Comparison of ENCODE assay signal across 9 mouse cellular contexts in genomic region chr12:31191329-31191954, GRCm38 (mm10). TPM values are rescaled to one million over a fixed set of nuclear protein-coding genes. Genes with fewer than 3 reads are reported as not detected.
DNase-seq lines count a peak whose midpoint lies in the region; ATAC-seq and TF ChIP-seq lines count a peak whose summit lies in the region.
"Had no signal": no experiment of that assay in that cellular context is flagged by ENCODE, and none has a peak within 500 bp of the region (broad histone marks: within the 10 kb centered on the region; RNA-seq: fewer than 3 reads in every experiment).

No protein-coding gene starts in this region.

- peak; percentile 50 for ATAC-seq in midbrain, embryonic 13.5 days
- 0 out of 2 replicates have a peak, but pooled peaks have one; percentile 48 for ATAC-seq in forebrain, embryonic 15.5 days (replicated peaks)
- peak; percentile 63; the same call in 1 of the 2 replicates for ATAC-seq in hindbrain, embryonic 11.5 days (ENCODE audit: low FRiP score)
- ATAC-seq in lung, embryonic 14.5 days (ENCODE audit: insufficient read depth) = peak; percentile 99
- ATAC-seq in stomach, embryonic 15.5 days (ENCODE audit: insufficient read depth, low FRiP score, low read depth) = peak; percentile 87

- H3K9ac ChIP-seq in midbrain, embryonic 13.5 days (replicated peaks) = no peak overlapping the region
- H3K9ac ChIP-seq in forebrain, embryonic 15.5 days (replicated peaks) = no peak overlapping the region
- H3K9ac ChIP-seq in hindbrain, embryonic 11.5 days (ENCODE audit: low read depth, low read length) = no peak overlapping the region
- no peak overlapping the region for H3K9ac ChIP-seq in lung, embryonic 14.5 days
- H3K9ac ChIP-seq in stomach, embryonic 15.5 days = no peak overlapping the region

- H3K36me3 ChIP-seq in midbrain, embryonic 13.5 days = no peaks in the 10 kb centered on the region
- H3K36me3 ChIP-seq in midbrain, embryonic 10.5 days = no peaks in the 10 kb centered on the region
- H3K36me3 ChIP-seq in forebrain, embryonic 15.5 days = no peaks in the 10 kb centered on the region
- no peaks in the 10 kb centered on the region for H3K36me3 ChIP-seq in hindbrain, embryonic 11.5 days (ENCODE audit: control insufficient read depth, insufficient read depth, low read length)
- no peaks in the 10 kb centered on the region for H3K36me3 ChIP-seq in lung, embryonic 14.5 days (ENCODE audit: insufficient read depth)
- no peaks in the 10 kb centered on the region for H3K36me3 ChIP-seq in stomach, embryonic 15.5 days

- H3K4me3 ChIP-seq in midbrain, embryonic 13.5 days (replicated peaks) = no peak overlapping the region
- no peak overlapping the region for H3K4me3 ChIP-seq in midbrain, embryonic 10.5 days
- no peak overlapping the region for H3K4me3 ChIP-seq in forebrain, embryonic 15.5 days
- no peak overlapping the region for H3K4me3 ChIP-seq in hindbrain, embryonic 11.5 days (ENCODE audit: low read depth, low read length)
- no peak overlapping the region for H3K4me3 ChIP-seq in lung, embryonic 14.5 days (ENCODE audit: low read depth, low read length)
- no peak overlapping the region for H3K4me3 ChIP-seq in stomach, embryonic 15.5 days (replicated peaks)
- H3K4me3 ChIP-seq: myocyte had no signal

- no peaks in the 10 kb centered on the region for H3K9me3 ChIP-seq in midbrain, embryonic 13.5 days
- no peaks in the 10 kb centered on the region for H3K9me3 ChIP-seq in midbrain, embryonic 10.5 days (replicated peaks)
- H3K9me3 ChIP-seq in forebrain, embryonic 15.5 days = no peaks in the 10 kb centered on the region
- no peaks in the 10 kb centered on the region for H3K9me3 ChIP-seq in hindbrain, embryonic 11.5 days (ENCODE audit: control insufficient read depth, low read length)
- no peaks in the 10 kb centered on the region for H3K9me3 ChIP-seq in lung, embryonic 14.5 days (ENCODE audit: low read depth, low read length)
- H3K9me3 ChIP-seq in stomach, embryonic 15.5 days = no peaks in the 10 kb centered on the region

- no peaks in the 10 kb centered on the region for H3K27me3 ChIP-seq in midbrain, embryonic 13.5 days
- H3K27me3 ChIP-seq in midbrain, embryonic 10.5 days (ENCODE audit: low read depth, poor library complexity, severe bottlenecking) = no peaks in the 10 kb centered on the region
- no peaks in the 10 kb centered on the region for H3K27me3 ChIP-seq in forebrain, embryonic 15.5 days
- no peaks in the 10 kb centered on the region for H3K27me3 ChIP-seq in hindbrain, embryonic 11.5 days (ENCODE audit: control insufficient read depth, insufficient read depth, low read length)
- no peaks in the 10 kb centered on the region for H3K27me3 ChIP-seq in lung, embryonic 14.5 days (ENCODE audit: insufficient read depth, low read length)
- H3K27me3 ChIP-seq in stomach, embryonic 15.5 days (replicated peaks) = no peaks in the 10 kb centered on the region

- 27% methylated on average over 8 of the region's 8 CpGs for WGBS in midbrain, embryonic 13.5 days
- 45% methylated on average over 8 of the region's 8 CpGs for WGBS in midbrain, embryonic 10.5 days
- WGBS in forebrain, embryonic 15.5 days = 11% methylated on average over 8 of the region's 8 CpGs
- 16% methylated on average over 8 of the region's 8 CpGs for WGBS in hindbrain, embryonic 11.5 days
- WGBS in lung, embryonic 14.5 days = 18% methylated on average over 8 of the region's 8 CpGs
- WGBS in stomach, embryonic 15.5 days = 29% methylated on average over 8 of the region's 8 CpGs

- peaks cover 7% of the 10 kb centered on the region; the same call in 1 of the 2 replicates for H3K4me1 ChIP-seq in midbrain, embryonic 13.5 days (replicated peaks)
- peaks cover 7% of the 10 kb centered on the region for H3K4me1 ChIP-seq in midbrain, embryonic 10.5 days
- peaks cover 6% of the 10 kb centered on the region for H3K4me1 ChIP-seq in forebrain, embryonic 15.5 days
- H3K4me1 ChIP-seq in hindbrain, embryonic 11.5 days (replicated peaks; ENCODE audit: control insufficient read depth, insufficient read depth, low read length) = no peaks in the 10 kb centered on the region
- peaks cover 18% of the 10 kb centered on the region for H3K4me1 ChIP-seq in lung, embryonic 14.5 days (ENCODE audit: insufficient read depth)
- H3K4me1 ChIP-seq in stomach, embryonic 15.5 days = peaks cover 8% of the 10 kb centered on the region

- TF ChIP-seq CTCF in lung, embryonic 14.5 days (IDR thresholded peaks at IDR 0.05; ENCODE audit: low read depth) = no peak

- H3K27ac ChIP-seq in midbrain, embryonic 13.5 days = no peak overlapping the region
- H3K27ac ChIP-seq in midbrain, embryonic 10.5 days (replicated peaks) = no peak overlapping the region
- H3K27ac ChIP-seq in forebrain, embryonic 15.5 days (replicated peaks) = peak overlapping the region; percentile 1; the same call in 1 of the 2 replicates
- no peak overlapping the region for H3K27ac ChIP-seq in hindbrain, embryonic 11.5 days (ENCODE audit: low read depth, low read length)
- peak overlapping the region; percentile 86 for H3K27ac ChIP-seq in lung, embryonic 14.5 days (ENCODE audit: low read depth)
- peak overlapping the region; percentile 73 for H3K27ac ChIP-seq in stomach, embryonic 15.5 days

- H3K4me2 ChIP-seq in midbrain, embryonic 13.5 days (replicated peaks) = no peak overlapping the region
- no peak overlapping the region for H3K4me2 ChIP-seq in forebrain, embryonic 15.5 days (replicated peaks)
- H3K4me2 ChIP-seq in hindbrain, embryonic 11.5 days (replicated peaks; ENCODE audit: low read depth, low read length) = no peak overlapping the region
- H3K4me2 ChIP-seq in lung, embryonic 14.5 days = no peak overlapping the region
- H3K4me2 ChIP-seq in stomach, embryonic 15.5 days = no peak overlapping the region

- no peak for DNase-seq in midbrain, embryonic 10.5 days (ENCODE audit: low spot score)
- DNase-seq in hindbrain, embryonic 11.5 days (ENCODE audit: low spot score) = peak; percentile 31
- peak; percentile 97 for DNase-seq in lung, embryonic 14.5 days
- no peak for DNase-seq in spleen, postnatal 4 days (ENCODE audit: low spot score in 2 of 2)
- DNase-seq in cerebellum, adult 11 months = no peak

RNA-seq across cellular contexts. Expression of gene Gm6993, which starts 49.1 kb away (rescaled TPM):
- not detected in 2 replicates for polyA plus RNA-seq in midbrain, embryonic 13.5 days (2015; fragmentation: Nextera tagmentation; extraction: Ambion mirVana)
- polyA plus RNA-seq in midbrain, embryonic 10.5 days (2016; fragmentation: Nextera tagmentation; extraction: Ambion mirVana) = not detected in 2 replicates
- polyA plus RNA-seq in forebrain, embryonic 15.5 days (2015; fragmentation: Nextera tagmentation; extraction: Ambion mirVana) = not detected in 2 replicates
- not detected in 2 replicates for polyA plus RNA-seq in hindbrain, embryonic 11.5 days (2014; fragmentation: Nextera tagmentation; extraction: Ambion mirVana)
- not detected in 2 replicates for polyA plus RNA-seq in lung, embryonic 14.5 days (2014; fragmentation: Nextera tagmentation; extraction: Ambion mirVana)
- polyA plus RNA-seq in stomach, embryonic 15.5 days (2015; fragmentation: Nextera tagmentation; extraction: Ambion mirVana) = not detected in 2 replicates
- polyA plus RNA-seq: myocyte had no signal

Comparison
In these comparisons a context has a peak if more than half of its experiments do, and no peak if none do; other contexts are left out.
1. ATAC-seq: peak in every context shown above with its lines; median percentile 99 in lung, embryonic 14.5 days; 87 in stomach, embryonic 15.5 days; 63 in hindbrain, embryonic 11.5 days; 50 in midbrain, embryonic 13.5 days; 48 in forebrain, embryonic 15.5 days.
2. H3K27ac ChIP-seq: peak in forebrain, embryonic 15.5 days (single experiment), lung, embryonic 14.5 days (single experiment) and stomach, embryonic 15.5 days (single experiment); none in midbrain, embryonic 13.5 days (single experiment), midbrain, embryonic 10.5 days (single experiment) and hindbrain, embryonic 11.5 days (single experiment).
3. DNase-seq: peak in hindbrain, embryonic 11.5 days (single experiment) and lung, embryonic 14.5 days (single experiment); none in midbrain, embryonic 10.5 days (single experiment), spleen, postnatal 4 days (0 of 2) and cerebellum, adult 11 months (single experiment).